Mouse (Mus musculus) liver, postnatal 0 days (tissue): ENCODE measurements at regions not wholly inside any gene's neighbourhood (a gene's known extent, or its start where the extent isn't known, plus 50 kb on each side); places are given as distances from the start of the nearest gene placed in this dataset.

Experiments used
- CTCF ChIP-seq: sonication (generic); IDR thresholded peaks from 2 replicates; pipeline ENCODE4 v1.5.1; 2016; ENCODE audit warnings: antibody characterized with exemption, low read depth
- EP300 ChIP-seq: IDR thresholded peaks from 2 replicates; pipeline ENCODE4 v1.6.1; 2016; ENCODE audit warnings: antibody characterized with exemption, low read depth, mild to moderate bottlenecking

- TF ChIP-seq EP300 (no peak), CTCF (no peak)
Observed at GRCm38 (mm10) chr1:92371357-92371981, 102.2 kb downstream of the Ndufa10 start.
